Mouse (Mus musculus) cerebellum, postnatal 10 days (tissue): ENCODE measurements around the gene Hip1r.

ENCODE experiments used
- DNase-seq, 2 experiments: peaks; one replicate each; pipeline ENCODE4 v3.0.0; 2021; ENCODE audit warnings: mixed read lengths in 2 of 2

The Hip1r gene

GRCm38 (mm10) chr5:123974616-123975111 is 1.2 kb downstream of the Hip1r start:
- DNase-seq, result peak; percentile 73

- DNase-seq, result peak in 1 of 2 experiments; percentile 27
Observed at GRCm38 (mm10) chr5:123975668-123976180, 2.3 kb downstream of the Hip1r start.

GRCm38 (mm10) chr5:123977231-123977630 is 3.8 kb downstream of the Hip1r start:
- no peak for DNase-seq

- DNase-seq, result no peak
Observed at GRCm38 (mm10) chr5:123978131-123978530, 4.7 kb downstream of the Hip1r start.

- peak; percentile 65 to 75 for DNase-seq
Observed at GRCm38 (mm10) chr5:123979221-123979979, 6.0 kb downstream of the Hip1r start.

- DNase-seq, result no peak
Observed at GRCm38 (mm10) chr5:123979980-123980369, 6.5 kb downstream of the Hip1r start.

GRCm38 (mm10) chr5:123980521-123981249 is 7.3 kb downstream of the Hip1r start:
- peak in 1 of 2 experiments; percentile 48 for DNase-seq

GRCm38 (mm10) chr5:123981250-123981554 is 7.8 kb downstream of the Hip1r start:
- peak; percentile 39 to 49 for DNase-seq

GRCm38 (mm10) chr5:123982838-123983237 is 9.4 kb downstream of the Hip1r start:
- DNase-seq, result no peak

GRCm38 (mm10) chr5:123985434-123985833 is 12.0 kb downstream of the Hip1r start:
- DNase-seq, result no peak

GRCm38 (mm10) chr5:123986925-123987324 is 13.5 kb downstream of the Hip1r start:
- DNase-seq, result no peak

GRCm38 (mm10) chr5:123987511-123987910 is 14.1 kb downstream of the Hip1r start:
- DNase-seq, result no peak

- no peak for DNase-seq
Observed at GRCm38 (mm10) chr5:123989941-123990885, 16.8 kb downstream of the Hip1r start.

GRCm38 (mm10) chr5:123991321-123991720 is 17.9 kb downstream of the Hip1r start:
- peak in 1 of 2 experiments; percentile 39 for DNase-seq

GRCm38 (mm10) chr5:123992193-123992637 is 18.8 kb downstream of the Hip1r start:
- DNase-seq, result peak in 1 of 2 experiments; percentile 52

GRCm38 (mm10) chr5:123992794-123993193 is 19.4 kb downstream of the Hip1r start:
- DNase-seq, result peak; percentile 97 to 98

- DNase-seq, result peak; percentile 95 to 96
Observed at GRCm38 (mm10) chr5:123993263-123994036, 20.0 kb downstream of the Hip1r start.

GRCm38 (mm10) chr5:123994468-123994867 is 21.0 kb downstream of the Hip1r start:
- DNase-seq, result peak; percentile 59 to 66

GRCm38 (mm10) chr5:123995388-123995787 is 22.0 kb downstream of the Hip1r start:
- DNase-seq, result no peak

GRCm38 (mm10) chr5:123996194-123996593 is 22.8 kb downstream of the Hip1r start:
- DNase-seq, result peak; percentile 66 to 73

- DNase-seq, result no peak
Observed at GRCm38 (mm10) chr5:123996695-123997094, 23.3 kb downstream of the Hip1r start.
